Mouse (Mus musculus) megakaryocyte progenitor cell, adult 5-6 weeks (primary cell): Measurements from ENCODE around the gene H2-T24. TPM values are rescaled to one million over a fixed set of nuclear protein-coding genes. Genes with fewer than 3 reads are reported as not detected.
"Not testable (repeated sequence)": the region's sequence is repeated elsewhere in the genome, so short reads cannot be mapped to it uniquely, and the experiment has no call there.

Source experiments
- ATAC-seq: replicated peaks from 2 replicates; pipeline ENCODE4 v1.8.0; 2016; ENCODE audit warnings: mild to moderate bottlenecking, moderate TSS enrichment, inconsistent platforms; ENCODE audit not compliant: poor library complexity
- total RNA-seq, 2 experiments: library from RNA; stranded (forward) in 1 of 2; stranded (reverse) in 1 of 2; fragments of 157-497, 149-512 nt in 1 of 2; fragments of 200-1000 nt in 1 of 2; gene quantifications; 2 replicates each; pipeline versions ENCODE4 v1.2.3 to v1.2.4; 2015 to 2017

Gene H2-T24
- total RNA-seq (2015) (2.5 and 2.7 TPM in 2 replicates), total RNA-seq (2017) (12.6 and 13.0 TPM in 2 replicates)

GRCm38 (mm10) chr17:36020191-36021073, at the start of gene H2-T24:
H2-T24 (minus strand) TSS chr17:36020560.
- ATAC-seq = peak; percentile 77

- ATAC-seq = peak; percentile 85
These were observed 40.5 kb upstream of the H2-T24 start for GRCm38 (mm10) chr17:36060829-36061228.

- not testable (repeated sequence) for ATAC-seq
These were observed 38.0 kb upstream of the H2-T24 start, which contains the start of gene Gm11127 for GRCm38 (mm10) chr17:36058362-36058761. Gm11127 (minus strand) TSS chr17:36058371.

- not testable (repeated sequence) for ATAC-seq
These were observed 37.6 kb upstream of the H2-T24 start for GRCm38 (mm10) chr17:36057927-36058326.

GRCm38 (mm10) chr17:36043286-36043685, 22.9 kb upstream of the H2-T24 start:
- no peak for ATAC-seq

- ATAC-seq = peak; percentile 95
These were observed 22.3 kb upstream of the H2-T24 start, which contains the start of the genes H2-T22 and Gm6034 for GRCm38 (mm10) chr17:36042610-36043169. H2-T22 (minus strand) TSS chr17:36042747. Gm6034 (plus strand) TSS chr17:36042961.

- ATAC-seq = peak; percentile 42
These were observed 21.7 kb upstream of the H2-T24 start for GRCm38 (mm10) chr17:36042055-36042454.

GRCm38 (mm10) chr17:36040604-36041003, 20.2 kb upstream of the H2-T24 start:
- not testable (repeated sequence) for ATAC-seq

- not testable (repeated sequence) for ATAC-seq
These were observed 15.8 kb upstream of the H2-T24 start for GRCm38 (mm10) chr17:36036126-36036525.

- peak; percentile 67 for ATAC-seq
These were observed 14.8 kb upstream of the H2-T24 start for GRCm38 (mm10) chr17:36035010-36035638.

GRCm38 (mm10) chr17:36034524-36034923, 14.2 kb upstream of the H2-T24 start:
- ATAC-seq = not testable (repeated sequence)

- peak; percentile 71 for ATAC-seq
These were observed 12.1 kb upstream of the H2-T24 start, which contains the start of gene H2-T23 for GRCm38 (mm10) chr17:36032351-36032875. H2-T23 (minus strand) TSS chr17:36032855.

GRCm38 (mm10) chr17:36031583-36032331, 11.4 kb upstream of the H2-T24 start:
- ATAC-seq = peak; percentile 73

- ATAC-seq = not testable (repeated sequence)
These were observed 10.6 kb upstream of the H2-T24 start for GRCm38 (mm10) chr17:36030703-36031582.

- ATAC-seq = peak; percentile 62
These were observed 9.8 kb upstream of the H2-T24 start for GRCm38 (mm10) chr17:36030046-36030702.

- no peak for ATAC-seq
These were observed 8.7 kb upstream of the H2-T24 start for GRCm38 (mm10) chr17:36028879-36029619.

- no peak for ATAC-seq
These were observed 7.3 kb upstream of the H2-T24 start for GRCm38 (mm10) chr17:36027663-36028062.

GRCm38 (mm10) chr17:36025901-36026300, 5.5 kb upstream of the H2-T24 start:
- no peak for ATAC-seq
